Mouse (Mus musculus): Measurements from ENCODE around the gene Tmem178. TPM values are rescaled to one million over a fixed set of nuclear protein-coding genes. Genes with fewer than 3 reads are reported as not detected.

Gene Tmem178
- polyA plus RNA-seq, 1 experiment from 2014 or later, result 2.1 TPM

DNA sequence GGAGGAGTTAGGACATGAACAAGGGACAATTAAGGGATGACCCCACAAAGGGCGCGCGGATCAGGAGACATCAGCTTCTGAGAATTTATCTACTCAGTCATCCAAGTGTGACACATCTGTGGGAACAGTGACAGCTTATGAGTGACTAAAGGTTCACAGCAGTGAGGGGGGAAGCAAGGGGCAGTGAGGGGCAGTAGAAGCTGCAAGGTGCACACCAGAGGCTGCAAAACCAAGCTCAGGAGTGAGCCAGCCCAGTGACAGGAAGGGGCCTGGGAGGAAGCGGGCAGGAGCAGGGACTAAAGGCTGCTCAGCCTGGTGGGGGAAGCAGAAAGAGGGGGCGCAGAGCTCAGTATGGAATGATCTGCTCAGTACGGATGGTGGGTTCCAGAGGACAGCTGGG, 82.9 kb downstream of the Tmem178 start:
- H3K4me2 ChIP-seq (ENCODE audit: low read depth, low read length), result no peak overlapping the region
- no peak overlapping the region for H3K9ac ChIP-seq (ENCODE audit: low read length)
- WGBS, result 94% methylated on average over 6 of the region's 6 CpGs
- H3K36me3 ChIP-seq (ENCODE audit: control insufficient read depth, insufficient read depth, low read length), result peaks cover 5% of the 10 kb centered on the region; the same call in 1 of the 2 replicates
- no peak for ATAC-seq (ENCODE audit: insufficient read depth, low FRiP score)
- H3K9me3 ChIP-seq (replicated peaks; ENCODE audit: control insufficient read depth, low read length), result no peaks in the 10 kb centered on the region
- H3K27me3 ChIP-seq (ENCODE audit: control insufficient read depth, insufficient read depth, low read length), result no peaks in the 10 kb centered on the region
- no peak overlapping the region for H3K4me3 ChIP-seq (replicated peaks; ENCODE audit: low read length)
- no peaks in the 10 kb centered on the region for H3K4me1 ChIP-seq (ENCODE audit: control insufficient read depth, insufficient read depth, low read length)
- no peak overlapping the region for H3K27ac ChIP-seq (ENCODE audit: low read length)

DNA sequence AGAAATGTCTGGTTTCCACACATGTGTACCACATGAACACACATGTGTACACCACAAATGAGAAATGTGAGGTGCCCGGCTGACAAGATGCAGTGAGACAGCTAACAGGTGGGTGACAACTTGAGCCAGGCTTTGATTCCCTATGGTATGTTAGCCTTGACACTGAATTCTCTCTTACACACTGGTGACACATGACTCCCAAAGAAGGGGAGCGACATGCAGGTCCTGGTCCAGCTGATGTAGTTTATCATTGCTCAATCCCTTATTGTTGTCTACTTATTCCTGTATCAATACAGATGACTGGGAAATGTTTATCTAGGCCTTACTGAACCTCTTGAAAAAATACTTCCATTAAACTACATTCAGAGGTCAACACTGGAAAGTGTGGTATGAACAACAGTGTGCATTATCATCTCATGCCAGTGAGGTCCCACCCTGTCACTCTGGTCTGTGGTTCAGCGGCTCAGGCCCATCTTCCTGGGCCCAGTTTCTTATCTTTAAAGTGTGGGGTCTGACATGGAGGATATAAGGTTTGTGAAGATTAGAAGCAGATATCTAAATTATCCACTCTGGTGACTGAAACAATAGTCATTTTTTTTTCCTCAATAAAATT, 87.5 kb downstream of the Tmem178 start:
- no peak for ATAC-seq (ENCODE audit: insufficient read depth, low FRiP score)

GRCm38 (mm10) chr17:81032957-81033356, 88.5 kb downstream of the Tmem178 start:
- 64% methylated on average over 2 of the region's 2 CpGs for WGBS
- no peak overlapping the region for H3K4me2 ChIP-seq (ENCODE audit: low read depth, low read length)

More for the DNA sequence above, 87.5 kb downstream of the Tmem178 start:
- Histone ChIP-seq H3K4me1 (ENCODE audit: control insufficient read depth, insufficient read depth, low read length) (no peaks in the 10 kb centered on the region), H3K4me2 (ENCODE audit: low read depth, low read length) (no peak overlapping the region), H3K36me3 (ENCODE audit: control insufficient read depth, insufficient read depth, low read length) (0 out of 2 replicates have a peak, but pooled peaks cover 3% of the 10 kb centered on the region), H3K4me3 (replicated peaks; ENCODE audit: low read length) (no peak overlapping the region), H3K27me3 (ENCODE audit: control insufficient read depth, insufficient read depth, low read length) (no peaks in the 10 kb centered on the region), H3K9ac (ENCODE audit: low read length) (no peak overlapping the region), H3K9me3 (replicated peaks; ENCODE audit: control insufficient read depth, low read length) (no peaks in the 10 kb centered on the region), H3K27ac (ENCODE audit: low read length) (no peak overlapping the region)
- 79% methylated on average over 3 of the region's 3 CpGs for WGBS

DNA sequence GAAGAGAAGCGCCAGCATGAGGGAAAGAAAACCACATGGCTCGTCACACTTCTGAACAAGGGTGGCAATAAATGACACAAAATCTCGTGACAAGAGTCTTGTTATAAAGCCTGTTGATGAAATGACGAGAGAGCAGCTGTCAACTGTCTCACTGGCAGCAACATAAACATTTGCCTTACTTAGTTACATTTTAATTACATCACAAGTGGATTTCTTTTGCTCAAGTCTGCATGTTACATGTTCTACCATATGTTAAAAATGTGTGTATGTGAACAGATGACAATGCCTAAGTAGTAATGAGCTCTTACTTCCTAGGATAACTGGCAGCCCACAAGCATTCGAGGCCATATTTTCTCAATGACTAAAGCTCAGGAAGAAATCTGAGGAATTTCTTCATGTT, 90.9 kb downstream of the Tmem178 start:
- no peak for ATAC-seq (ENCODE audit: insufficient read depth, low FRiP score)
- H3K4me1 ChIP-seq (ENCODE audit: control insufficient read depth, insufficient read depth, low read length), result no peaks in the 10 kb centered on the region
- H3K27ac ChIP-seq (ENCODE audit: low read length), result no peak overlapping the region
- H3K36me3 ChIP-seq (ENCODE audit: control insufficient read depth, insufficient read depth, low read length), result 0 out of 2 replicates have a peak, but pooled peaks cover 3% of the 10 kb centered on the region
- no peaks in the 10 kb centered on the region for H3K9me3 ChIP-seq (replicated peaks; ENCODE audit: control insufficient read depth, low read length)
- H3K27me3 ChIP-seq (ENCODE audit: control insufficient read depth, insufficient read depth, low read length), result no peaks in the 10 kb centered on the region
- no peak overlapping the region for H3K9ac ChIP-seq (ENCODE audit: low read length)
- H3K4me3 ChIP-seq (replicated peaks; ENCODE audit: low read length), result no peak overlapping the region
- no peak overlapping the region for H3K4me2 ChIP-seq (ENCODE audit: low read depth, low read length)
- WGBS, result 69% methylated on average over 5 of the region's 5 CpGs

More at GRCm38 (mm10) chr17:81032957-81033356, 88.5 kb downstream of the Tmem178 start:
- Histone ChIP-seq H3K9ac (ENCODE audit: low read length) (no peak overlapping the region), H3K36me3 (ENCODE audit: control insufficient read depth, insufficient read depth, low read length) (0 out of 2 replicates have a peak, but pooled peaks cover 3% of the 10 kb centered on the region), H3K27ac (ENCODE audit: low read length) (no peak overlapping the region), H3K27me3 (ENCODE audit: control insufficient read depth, insufficient read depth, low read length) (no peaks in the 10 kb centered on the region), H3K4me1 (ENCODE audit: control insufficient read depth, insufficient read depth, low read length) (no peaks in the 10 kb centered on the region), H3K4me3 (replicated peaks; ENCODE audit: low read length) (no peak overlapping the region), H3K9me3 (replicated peaks; ENCODE audit: control insufficient read depth, low read length) (no peaks in the 10 kb centered on the region)
- ATAC-seq (ENCODE audit: insufficient read depth, low FRiP score), result no peak

GRCm38 (mm10) chr17:81038707-81039408, 94.4 kb downstream of the Tmem178 start:
- no peak overlapping the region for H3K27ac ChIP-seq (ENCODE audit: low read length)
- no peaks in the 10 kb centered on the region for H3K4me1 ChIP-seq (ENCODE audit: control insufficient read depth, insufficient read depth, low read length)
- WGBS, result 84% methylated on average over 2 of the region's 2 CpGs
- H3K36me3 ChIP-seq (ENCODE audit: control insufficient read depth, insufficient read depth, low read length), result 0 out of 2 replicates have a peak, but pooled peaks cover 3% of the 10 kb centered on the region
- H3K9ac ChIP-seq (ENCODE audit: low read length), result no peak overlapping the region
- H3K27me3 ChIP-seq (ENCODE audit: control insufficient read depth, insufficient read depth, low read length), result no peaks in the 10 kb centered on the region
- no peaks in the 10 kb centered on the region for H3K9me3 ChIP-seq (replicated peaks; ENCODE audit: control insufficient read depth, low read length)
- H3K4me3 ChIP-seq (replicated peaks; ENCODE audit: low read length), result no peak overlapping the region
- H3K4me2 ChIP-seq (ENCODE audit: low read depth, low read length), result no peak overlapping the region
- ATAC-seq (ENCODE audit: insufficient read depth, low FRiP score), result no peak

- no peak overlapping the region for H3K4me2 ChIP-seq (ENCODE audit: low read depth, low read length)
- H3K4me1 ChIP-seq (ENCODE audit: control insufficient read depth, insufficient read depth, low read length), result no peaks in the 10 kb centered on the region
- H3K9ac ChIP-seq (ENCODE audit: low read length), result no peak overlapping the region
- no peaks in the 10 kb centered on the region for H3K36me3 ChIP-seq (ENCODE audit: control insufficient read depth, insufficient read depth, low read length)
- 58% methylated on average over 2 of the region's 2 CpGs for WGBS
- no peaks in the 10 kb centered on the region for H3K27me3 ChIP-seq (ENCODE audit: control insufficient read depth, insufficient read depth, low read length)
- H3K4me3 ChIP-seq (replicated peaks; ENCODE audit: low read length), result no peak overlapping the region
- no peak overlapping the region for H3K27ac ChIP-seq (ENCODE audit: low read length)
- no peak for ATAC-seq (ENCODE audit: insufficient read depth, low FRiP score)
- H3K9me3 ChIP-seq (replicated peaks; ENCODE audit: control insufficient read depth, low read length), result no peaks in the 10 kb centered on the region
These were observed 97.2 kb downstream of the Tmem178 start for GRCm38 (mm10) chr17:81041662-81042061.

- no peak for ATAC-seq (ENCODE audit: insufficient read depth, low FRiP score)
- no peaks in the 10 kb centered on the region for H3K27me3 ChIP-seq (ENCODE audit: control insufficient read depth, insufficient read depth, low read length)
- no peak overlapping the region for H3K4me3 ChIP-seq (replicated peaks; ENCODE audit: low read length)
- H3K4me2 ChIP-seq (ENCODE audit: low read depth, low read length), result no peak overlapping the region
- H3K36me3 ChIP-seq (ENCODE audit: control insufficient read depth, insufficient read depth, low read length), result no peaks in the 10 kb centered on the region
- no peak overlapping the region for H3K27ac ChIP-seq (ENCODE audit: low read length)
- H3K9ac ChIP-seq (ENCODE audit: low read length), result no peak overlapping the region
- no peaks in the 10 kb centered on the region for H3K9me3 ChIP-seq (replicated peaks; ENCODE audit: control insufficient read depth, low read length)
- WGBS, result 87% methylated on average over 3 of the region's 3 CpGs
- 0 out of 2 replicates have a peak, but pooled peaks cover 4% of the 10 kb centered on the region for H3K4me1 ChIP-seq (ENCODE audit: control insufficient read depth, insufficient read depth, low read length)
These were observed 99.9 kb downstream of the Tmem178 start for GRCm38 (mm10) chr17:81044356-81044755.

DNA sequence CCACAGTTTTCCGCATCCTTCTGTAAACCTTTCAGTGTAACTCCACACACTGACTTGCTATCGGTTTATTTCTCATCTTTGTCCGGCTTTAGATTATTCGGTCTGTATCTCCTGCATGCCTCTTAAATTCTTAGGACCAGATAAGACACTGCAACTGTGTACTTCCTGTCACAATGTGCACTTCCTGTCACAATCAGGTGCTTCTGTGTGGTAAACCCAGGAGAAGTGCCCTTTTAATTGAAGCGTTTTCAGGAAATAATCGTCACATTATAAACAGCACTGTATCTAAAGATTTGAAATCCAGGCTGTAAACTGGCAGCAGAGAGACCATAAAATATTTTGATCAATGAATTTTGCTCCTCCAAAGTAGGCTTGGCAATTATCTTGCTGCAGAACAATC, 100.7 kb downstream of the Tmem178 start:
- Histone ChIP-seq H3K4me2 (ENCODE audit: low read depth, low read length) (no peak overlapping the region), H3K36me3 (ENCODE audit: control insufficient read depth, insufficient read depth, low read length) (no peaks in the 10 kb centered on the region), H3K9ac (ENCODE audit: low read length) (no peak overlapping the region), H3K27me3 (ENCODE audit: control insufficient read depth, insufficient read depth, low read length) (no peaks in the 10 kb centered on the region), H3K9me3 (replicated peaks; ENCODE audit: control insufficient read depth, low read length) (no peaks in the 10 kb centered on the region), H3K4me1 (ENCODE audit: control insufficient read depth, insufficient read depth, low read length) (0 out of 2 replicates have a peak, but pooled peaks cover 4% of the 10 kb centered on the region), H3K4me3 (replicated peaks; ENCODE audit: low read length) (no peak overlapping the region), H3K27ac (ENCODE audit: low read length) (no peak overlapping the region)
- no peak for ATAC-seq (ENCODE audit: insufficient read depth, low FRiP score)
- 90% methylated on average over 6 of the region's 6 CpGs for WGBS

DNA sequence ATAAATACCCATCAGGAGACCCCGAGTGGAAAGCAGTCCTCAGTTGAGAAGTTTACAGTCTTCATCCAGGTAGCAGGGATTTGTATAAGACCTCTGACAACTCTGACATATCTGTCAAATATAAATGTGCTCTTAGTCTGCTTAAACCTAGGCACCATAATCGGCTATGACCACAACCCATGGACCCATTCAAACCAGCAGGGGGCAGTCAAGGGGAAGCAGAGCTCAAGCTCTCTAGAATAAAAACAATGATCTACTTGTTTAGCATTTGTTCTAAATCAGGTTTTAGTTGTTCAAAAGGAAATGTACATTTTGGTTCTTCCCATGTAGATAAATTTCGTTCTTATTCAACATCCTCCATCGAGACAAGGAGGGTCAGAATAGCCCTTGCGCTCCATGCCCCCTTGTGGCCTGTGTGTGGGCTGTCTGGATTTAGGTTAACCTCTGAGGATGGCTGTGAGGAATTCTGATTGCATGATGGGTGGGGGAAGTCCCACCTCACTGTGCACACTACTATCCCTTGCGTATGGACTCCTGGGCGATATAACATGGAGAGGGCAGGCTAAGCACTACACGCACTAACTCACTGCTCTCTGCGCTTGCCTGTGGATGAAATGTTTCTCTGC, 101.2 kb downstream of the Tmem178 start:
- no peak overlapping the region for H3K9ac ChIP-seq (ENCODE audit: low read length)
- no peaks in the 10 kb centered on the region for H3K27me3 ChIP-seq (ENCODE audit: control insufficient read depth, insufficient read depth, low read length)
- no peak overlapping the region for H3K4me2 ChIP-seq (ENCODE audit: low read depth, low read length)
- 83% methylated on average over 9 of the region's 9 CpGs for WGBS
- ATAC-seq (ENCODE audit: insufficient read depth, low FRiP score), result no peak
- no peaks in the 10 kb centered on the region for H3K36me3 ChIP-seq (ENCODE audit: control insufficient read depth, insufficient read depth, low read length)
- 0 out of 2 replicates have a peak, but pooled peaks cover 4% of the 10 kb centered on the region for H3K4me1 ChIP-seq (ENCODE audit: control insufficient read depth, insufficient read depth, low read length)
- H3K4me3 ChIP-seq (replicated peaks; ENCODE audit: low read length), result no peak overlapping the region
- H3K27ac ChIP-seq (ENCODE audit: low read length), result no peak overlapping the region
- H3K9me3 ChIP-seq (replicated peaks; ENCODE audit: control insufficient read depth, low read length), result no peaks in the 10 kb centered on the region
